Mouse (Mus musculus): ENCODE data around the gene Gucy2g. TPM values are rescaled to one million over a fixed set of nuclear protein-coding genes. Genes with fewer than 3 reads are reported as not detected.
A peak's percentile ranks its signal among the peaks of the same experiment; 100 is the strongest.

Gene Gucy2g
- polyA plus RNA-seq, 1 experiment: 3.9 TPM

GRCm38 (mm10) chr19:55194520-55195170 lies 46.4 kb downstream of the Gucy2g start:
- H3K27ac ChIP-seq (ENCODE audit: insufficient read depth, low read length): no peak overlapping the region

GRCm38 (mm10) chr19:55193717-55194394 lies 47.2 kb downstream of the Gucy2g start:
- H3K4me3 ChIP-seq (ENCODE audit: insufficient read depth, low read length): no peak overlapping the region
- H3K27ac ChIP-seq (ENCODE audit: insufficient read depth, low read length): no peak overlapping the region
- TF ChIP-seq CTCF (IDR thresholded peaks at IDR 0.05; ENCODE audit: extremely low read depth, insufficient read depth, low read length) (no peak), POLR2A (IDR thresholded peaks at IDR 0.05; ENCODE audit: extremely low read depth, insufficient read depth, low read length) (no peak)
- H3K4me1 ChIP-seq (ENCODE audit: control insufficient read depth, insufficient read depth, low read length): peaks cover 4% of the 10 kb centered on the region

More at GRCm38 (mm10) chr19:55194520-55195170, 46.4 kb downstream of the Gucy2g start:
- Histone ChIP-seq H3K4me3 (ENCODE audit: insufficient read depth, low read length) (no peak overlapping the region), H3K4me1 (ENCODE audit: control insufficient read depth, insufficient read depth, low read length) (peaks cover 4% of the 10 kb centered on the region)
- TF ChIP-seq POLR2A (IDR thresholded peaks at IDR 0.05; ENCODE audit: extremely low read depth, insufficient read depth, low read length) (no peak), CTCF (IDR thresholded peaks at IDR 0.05; ENCODE audit: extremely low read depth, insufficient read depth, low read length) (no peak)

GRCm38 (mm10) chr19:55192254-55192945 lies 48.6 kb downstream of the Gucy2g start:
- H3K4me3 ChIP-seq (ENCODE audit: insufficient read depth, low read length): no peak overlapping the region
- no peak for TF ChIP-seq CTCF (IDR thresholded peaks at IDR 0.05; ENCODE audit: extremely low read depth, insufficient read depth, low read length)
- no peak for TF ChIP-seq POLR2A (IDR thresholded peaks at IDR 0.05; ENCODE audit: extremely low read depth, insufficient read depth, low read length)
- H3K4me1 ChIP-seq (ENCODE audit: control insufficient read depth, insufficient read depth, low read length): peaks cover 4% of the 10 kb centered on the region
- H3K27ac ChIP-seq (ENCODE audit: insufficient read depth, low read length): no peak overlapping the region

- peaks cover 4% of the 10 kb centered on the region for H3K4me1 ChIP-seq (ENCODE audit: control insufficient read depth, insufficient read depth, low read length)
- no peak overlapping the region for H3K27ac ChIP-seq (ENCODE audit: insufficient read depth, low read length)
- H3K4me3 ChIP-seq (ENCODE audit: insufficient read depth, low read length): no peak overlapping the region
- TF ChIP-seq CTCF (IDR thresholded peaks at IDR 0.05; ENCODE audit: extremely low read depth, insufficient read depth, low read length) (no peak), POLR2A (IDR thresholded peaks at IDR 0.05; ENCODE audit: extremely low read depth, insufficient read depth, low read length) (no peak)
These were observed 49.4 kb downstream of the Gucy2g start for GRCm38 (mm10) chr19:55191596-55191995.

- no peak overlapping the region for H3K4me3 ChIP-seq (ENCODE audit: insufficient read depth, low read length)
- H3K27ac ChIP-seq (ENCODE audit: insufficient read depth, low read length): no peak overlapping the region
- H3K4me1 ChIP-seq (ENCODE audit: control insufficient read depth, insufficient read depth, low read length): peaks cover 4% of the 10 kb centered on the region
- TF ChIP-seq CTCF (IDR thresholded peaks at IDR 0.05; ENCODE audit: extremely low read depth, insufficient read depth, low read length) (no peak), POLR2A (IDR thresholded peaks at IDR 0.05; ENCODE audit: extremely low read depth, insufficient read depth, low read length) (no peak)
These were observed 51.0 kb downstream of the Gucy2g start for GRCm38 (mm10) chr19:55190065-55190464.

GRCm38 (mm10) chr19:55185651-55186050 lies 55.4 kb downstream of the Gucy2g start:
- TF ChIP-seq CTCF (IDR thresholded peaks at IDR 0.05; ENCODE audit: extremely low read depth, insufficient read depth, low read length) (no peak), POLR2A (IDR thresholded peaks at IDR 0.05; ENCODE audit: extremely low read depth, insufficient read depth, low read length) (no peak)
- Histone ChIP-seq H3K4me1 (ENCODE audit: control insufficient read depth, insufficient read depth, low read length) (no peaks in the 10 kb centered on the region; the same call in 1 of the 2 replicates), H3K27ac (ENCODE audit: insufficient read depth, low read length) (0 out of 2 replicates have a peak overlapping the region, but pooled peaks have one; percentile 88), H3K4me3 (ENCODE audit: insufficient read depth, low read length) (no peak overlapping the region)

- no peak for TF ChIP-seq POLR2A (IDR thresholded peaks at IDR 0.05; ENCODE audit: extremely low read depth, insufficient read depth, low read length)
- no peak for TF ChIP-seq CTCF (IDR thresholded peaks at IDR 0.05; ENCODE audit: extremely low read depth, insufficient read depth, low read length)
- Histone ChIP-seq H3K4me1 (ENCODE audit: control insufficient read depth, insufficient read depth, low read length) (no peaks in the 10 kb centered on the region; the same call in 1 of the 2 replicates), H3K4me3 (ENCODE audit: insufficient read depth, low read length) (no peak overlapping the region), H3K27ac (ENCODE audit: insufficient read depth, low read length) (peak overlapping the region; percentile 88; the same call in 1 of the 2 replicates)
These were observed 56.0 kb downstream of the Gucy2g start for GRCm38 (mm10) chr19:55185074-55185473.

GRCm38 (mm10) chr19:55184442-55184841 lies 56.6 kb downstream of the Gucy2g start:
- no peaks in the 10 kb centered on the region; the same call in 1 of the 2 replicates for H3K4me1 ChIP-seq (ENCODE audit: control insufficient read depth, insufficient read depth, low read length)
- H3K4me3 ChIP-seq (ENCODE audit: insufficient read depth, low read length): no peak overlapping the region
- H3K27ac ChIP-seq (ENCODE audit: insufficient read depth, low read length): no peak overlapping the region
- TF ChIP-seq POLR2A (IDR thresholded peaks at IDR 0.05; ENCODE audit: extremely low read depth, insufficient read depth, low read length) (no peak), CTCF (IDR thresholded peaks at IDR 0.05; ENCODE audit: extremely low read depth, insufficient read depth, low read length) (no peak)

- TF ChIP-seq POLR2A (IDR thresholded peaks at IDR 0.05; ENCODE audit: extremely low read depth, insufficient read depth, low read length) (no peak), CTCF (IDR thresholded peaks at IDR 0.05; ENCODE audit: extremely low read depth, insufficient read depth, low read length) (no peak)
- Histone ChIP-seq H3K4me1 (ENCODE audit: control insufficient read depth, insufficient read depth, low read length) (no peaks in the 10 kb centered on the region; the same call in 1 of the 2 replicates), H3K4me3 (ENCODE audit: insufficient read depth, low read length) (no peak within 1 kb of the TSS), H3K27ac (ENCODE audit: insufficient read depth, low read length) (no peak within 1 kb of the TSS)
These were observed 60.6 kb downstream of the Gucy2g start, which contains the start of gene Tectb for GRCm38 (mm10) chr19:55180433-55180832. Gene Tectb, plus strand, starts transcription at chr19:55180733.
